Mouse (Mus musculus): ENCODE measurements around the gene Hspa12b. TPM values are rescaled to one million over a fixed set of nuclear protein-coding genes. Genes with fewer than 3 reads are reported as not detected.
"Not testable (repeated sequence)": the region's sequence is repeated elsewhere in the genome, so short reads cannot be mapped to it uniquely, and the experiment has no call there.

Gene Hspa12b
- polyA plus RNA-seq, 1 experiment, result 8.0 TPM

DNA sequence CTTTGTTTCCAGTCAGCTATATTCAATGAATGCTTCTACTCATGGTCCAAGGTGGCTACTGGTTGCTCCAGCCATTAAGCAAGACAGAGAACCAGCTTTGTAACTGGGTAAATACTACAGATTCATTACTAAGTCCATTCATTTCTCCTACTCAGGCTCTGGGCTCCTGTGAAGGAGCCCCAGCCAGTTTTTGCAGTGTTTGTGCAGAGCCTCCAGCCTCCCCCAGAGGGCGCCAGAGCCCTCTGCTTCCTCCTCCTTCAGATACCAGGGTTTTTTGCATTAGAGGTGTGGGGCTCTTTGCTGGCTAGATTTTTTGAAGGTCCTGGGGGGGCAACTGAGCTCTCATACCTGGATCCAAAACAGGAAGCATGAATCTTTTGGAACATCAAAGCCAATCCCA is 32.3 kb upstream of the Hspa12b start:
- peak; percentile 57 to 73 for DNase-seq
- H3K27ac ChIP-seq (ENCODE audit: insufficient read depth, low read length), result no peak overlapping the region
- no peaks in the 10 kb centered on the region for H3K27me3 ChIP-seq (ENCODE audit: control insufficient read depth, insufficient read depth, low read length)
- WGBS, result 0% methylated on average over 1 of the region's 1 CpGs
- H3K4me3 ChIP-seq (replicated peaks; ENCODE audit: insufficient read depth, low read depth, low read length), result no peak overlapping the region
- no peaks in the 10 kb centered on the region for H3K4me1 ChIP-seq (ENCODE audit: control insufficient read depth, insufficient read depth, low read length)
- TF ChIP-seq POLR2A (IDR thresholded peaks at IDR 0.05; ENCODE audit: borderline replicate concordance, insufficient read depth, low read length) (no peak), CTCF (IDR thresholded peaks at IDR 0.05; ENCODE audit: borderline replicate concordance, insufficient read depth, low read depth, low read length) (peak; percentile 84)

DNA sequence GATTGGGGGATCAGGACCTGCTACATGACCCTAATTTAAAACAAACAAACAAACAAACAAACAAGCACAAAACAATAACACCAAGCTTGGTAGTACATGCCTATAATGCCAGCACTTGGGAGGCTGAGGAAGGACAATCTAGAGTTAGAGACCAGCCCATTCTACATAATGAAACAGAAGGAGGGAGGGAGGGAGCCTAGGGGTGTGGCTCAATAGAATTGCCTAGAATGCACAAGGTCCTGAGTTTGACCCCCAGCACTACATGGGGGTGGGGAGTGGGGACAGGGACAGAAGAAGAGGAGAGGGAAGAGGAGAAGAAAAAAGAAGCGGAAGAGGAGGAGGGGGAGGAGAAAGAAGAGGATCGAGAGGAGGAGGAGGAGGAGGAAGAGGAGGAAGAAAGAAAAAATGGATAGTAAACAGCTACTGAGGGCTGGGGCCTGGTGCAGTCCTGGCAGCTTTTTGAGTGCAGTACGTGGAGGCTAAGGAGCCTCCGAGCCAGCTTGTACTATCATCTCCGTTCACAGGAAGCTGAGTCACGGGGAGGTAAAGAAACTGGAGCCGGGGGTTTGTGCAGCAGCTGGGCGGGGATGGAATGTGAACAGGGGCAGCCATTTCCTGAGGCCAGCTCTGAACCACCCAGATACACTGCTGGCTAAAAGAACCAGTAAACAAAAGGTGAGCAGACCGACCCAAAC is 30.8 kb upstream of the Hspa12b start:
- TF ChIP-seq CTCF (IDR thresholded peaks at IDR 0.05; ENCODE audit: borderline replicate concordance, insufficient read depth, low read depth, low read length) (no peak), POLR2A (IDR thresholded peaks at IDR 0.05; ENCODE audit: borderline replicate concordance, insufficient read depth, low read length) (no peak)
- Histone ChIP-seq H3K27ac (ENCODE audit: insufficient read depth, low read length) (no peak overlapping the region), H3K4me1 (ENCODE audit: control insufficient read depth, insufficient read depth, low read length) (no peaks in the 10 kb centered on the region), H3K4me3 (replicated peaks; ENCODE audit: insufficient read depth, low read depth, low read length) (no peak overlapping the region), H3K27me3 (ENCODE audit: control insufficient read depth, insufficient read depth, low read length) (no peaks in the 10 kb centered on the region)
- DNase-seq, result no peak
- WGBS, result 36% methylated on average over 9 of the region's 9 CpGs

DNA sequence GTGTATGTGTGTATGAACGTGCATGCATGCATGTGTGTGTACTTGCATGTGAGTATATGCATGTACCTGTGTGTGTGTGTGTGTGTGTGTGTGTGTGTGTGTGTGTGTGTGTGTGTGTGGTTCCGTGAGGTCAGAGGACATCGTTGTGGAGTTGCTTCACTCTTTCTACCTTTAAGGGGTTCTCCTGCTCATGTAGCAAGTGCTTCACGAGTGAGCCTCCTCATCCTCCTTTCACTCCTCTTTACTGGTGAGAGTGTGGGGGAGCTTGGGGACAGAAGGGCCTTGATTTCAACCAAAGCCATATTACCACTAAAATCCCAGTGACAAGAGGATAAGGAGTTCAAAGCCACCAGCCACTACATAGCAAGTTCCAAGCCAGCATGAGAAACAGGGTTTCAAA is 30.0 kb upstream of the Hspa12b start:
- no peak overlapping the region for H3K4me3 ChIP-seq (replicated peaks; ENCODE audit: insufficient read depth, low read depth, low read length)
- no peaks in the 10 kb centered on the region for H3K4me1 ChIP-seq (ENCODE audit: control insufficient read depth, insufficient read depth, low read length)
- TF ChIP-seq CTCF (IDR thresholded peaks at IDR 0.05; ENCODE audit: borderline replicate concordance, insufficient read depth, low read depth, low read length) (no peak), POLR2A (IDR thresholded peaks at IDR 0.05; ENCODE audit: borderline replicate concordance, insufficient read depth, low read length) (no peak)
- H3K27me3 ChIP-seq (ENCODE audit: control insufficient read depth, insufficient read depth, low read length), result no peaks in the 10 kb centered on the region
- no peak for DNase-seq
- WGBS, result 83% methylated on average over 4 of the region's 4 CpGs
- H3K27ac ChIP-seq (ENCODE audit: insufficient read depth, low read length), result no peak overlapping the region

DNA sequence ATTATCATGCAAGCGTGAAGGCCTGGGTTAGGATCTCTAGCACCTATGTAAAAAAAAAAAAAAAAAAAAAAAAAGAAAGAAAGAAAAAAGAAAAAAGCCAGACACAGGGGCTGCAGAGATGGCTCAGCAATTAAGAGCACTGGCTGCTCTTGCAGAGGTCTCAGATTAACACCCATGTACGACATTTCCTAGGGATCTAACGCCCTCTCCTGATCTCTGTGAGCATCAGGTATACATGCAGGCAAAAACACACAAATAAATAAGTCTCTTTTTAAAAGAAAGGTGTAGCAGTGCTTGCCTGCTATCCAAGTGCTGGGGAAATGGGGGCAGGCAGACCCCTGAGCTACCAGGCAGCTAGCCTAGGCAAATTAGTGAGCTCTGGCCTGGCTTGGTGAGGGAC is 25.6 kb upstream of the Hspa12b start:
- Histone ChIP-seq H3K4me1 (ENCODE audit: control insufficient read depth, insufficient read depth, low read length) (no peaks in the 10 kb centered on the region), H3K4me3 (replicated peaks; ENCODE audit: insufficient read depth, low read depth, low read length) (no peak overlapping the region), H3K27me3 (ENCODE audit: control insufficient read depth, insufficient read depth, low read length) (no peaks in the 10 kb centered on the region), H3K27ac (ENCODE audit: insufficient read depth, low read length) (no peak overlapping the region)
- no peak for DNase-seq
- WGBS, result 45% methylated on average over 3 of the region's 3 CpGs
- no peak for TF ChIP-seq POLR2A (IDR thresholded peaks at IDR 0.05; ENCODE audit: borderline replicate concordance, insufficient read depth, low read length)
- no peak for TF ChIP-seq CTCF (IDR thresholded peaks at IDR 0.05; ENCODE audit: borderline replicate concordance, insufficient read depth, low read depth, low read length)

DNA sequence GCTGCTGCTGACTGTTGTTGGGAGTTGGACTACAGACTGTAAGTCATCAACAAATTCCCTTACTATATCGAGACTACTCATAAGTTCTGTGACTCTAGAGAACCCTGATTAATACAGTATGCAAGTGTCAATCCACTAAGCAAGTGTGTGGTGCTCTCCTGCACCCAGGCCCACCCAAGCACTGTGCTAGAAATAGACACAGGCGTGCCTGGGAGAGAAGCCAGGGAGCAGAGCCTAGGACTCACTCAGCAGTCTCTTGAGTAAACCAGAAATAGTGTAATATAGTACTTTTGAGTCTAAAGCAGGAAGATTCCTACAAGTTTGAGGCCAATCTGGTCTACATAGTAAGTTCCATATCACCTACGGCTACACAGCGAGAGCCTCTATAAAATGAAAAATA is 23.1 kb upstream of the Hspa12b start:
- H3K4me3 ChIP-seq (replicated peaks; ENCODE audit: insufficient read depth, low read depth, low read length), result no peak overlapping the region
- no peak overlapping the region for H3K27ac ChIP-seq (ENCODE audit: insufficient read depth, low read length)
- H3K4me1 ChIP-seq (ENCODE audit: control insufficient read depth, insufficient read depth, low read length), result no peaks in the 10 kb centered on the region
- WGBS, result 90% methylated on average over 4 of the region's 4 CpGs
- TF ChIP-seq CTCF (IDR thresholded peaks at IDR 0.05; ENCODE audit: borderline replicate concordance, insufficient read depth, low read depth, low read length) (no peak), POLR2A (IDR thresholded peaks at IDR 0.05; ENCODE audit: borderline replicate concordance, insufficient read depth, low read length) (no peak)
- no peak for DNase-seq
- no peaks in the 10 kb centered on the region for H3K27me3 ChIP-seq (ENCODE audit: control insufficient read depth, insufficient read depth, low read length)

DNA sequence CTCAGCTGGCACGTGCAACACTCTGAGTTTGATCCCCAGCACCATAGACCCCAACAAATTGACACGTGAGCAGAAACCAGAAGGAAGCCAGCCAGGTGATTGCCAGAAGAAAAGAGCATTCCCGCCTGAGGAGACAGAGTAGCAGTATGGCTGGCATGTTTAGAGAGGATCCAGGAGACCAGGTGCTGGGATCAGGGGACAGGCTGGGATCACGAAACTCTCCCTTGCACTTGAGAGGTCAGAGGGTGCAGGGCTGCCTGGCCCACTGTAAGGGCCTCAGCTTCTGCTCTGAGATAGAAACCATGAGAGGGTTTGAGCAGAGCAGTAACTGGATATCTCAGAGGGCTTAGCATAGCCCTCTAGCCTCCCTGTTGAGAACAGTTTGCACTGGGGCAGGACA is 22.0 kb upstream of the Hspa12b start:
- not testable (repeated sequence) for H3K27ac ChIP-seq (ENCODE audit: insufficient read depth, low read length); H3K4me3 ChIP-seq (replicated peaks; ENCODE audit: insufficient read depth, low read depth, low read length); H3K4me1 ChIP-seq (ENCODE audit: control insufficient read depth, insufficient read depth, low read length); DNase-seq; H3K27me3 ChIP-seq (ENCODE audit: control insufficient read depth, insufficient read depth, low read length)
- WGBS, result 60% methylated on average over 4 of the region's 4 CpGs

DNA sequence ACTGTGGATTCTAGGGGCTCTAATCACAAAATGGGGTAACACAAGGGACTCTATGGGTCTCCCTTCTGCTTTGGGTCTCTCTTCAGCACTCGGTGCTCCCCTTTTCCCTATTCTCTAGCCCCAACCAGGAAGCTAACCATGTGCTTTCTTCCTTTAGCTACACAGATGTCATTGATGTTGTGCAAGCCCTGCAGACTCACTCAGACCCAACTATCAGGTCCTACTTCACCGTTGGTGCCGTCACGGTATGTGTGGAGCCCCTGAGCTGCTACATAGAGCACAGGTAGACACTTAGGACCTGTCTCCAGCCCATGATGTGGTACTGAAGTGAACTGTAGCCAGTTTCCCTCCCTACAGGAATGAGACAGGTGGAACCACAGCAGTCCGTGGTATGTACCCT is 21.1 kb upstream of the Hspa12b start:
- no peak overlapping the region for H3K4me3 ChIP-seq (replicated peaks; ENCODE audit: insufficient read depth, low read depth, low read length)
- 88% methylated on average over 5 of the region's 5 CpGs for WGBS
- no peak overlapping the region for H3K27ac ChIP-seq (ENCODE audit: insufficient read depth, low read length)
- H3K27me3 ChIP-seq (ENCODE audit: control insufficient read depth, insufficient read depth, low read length), result no peaks in the 10 kb centered on the region
- no peak for DNase-seq
- H3K4me1 ChIP-seq (ENCODE audit: control insufficient read depth, insufficient read depth, low read length), result no peaks in the 10 kb centered on the region
- TF ChIP-seq POLR2A (IDR thresholded peaks at IDR 0.05; ENCODE audit: borderline replicate concordance, insufficient read depth, low read length), result no peak
- no peak for TF ChIP-seq CTCF (IDR thresholded peaks at IDR 0.05; ENCODE audit: borderline replicate concordance, insufficient read depth, low read depth, low read length)

DNA sequence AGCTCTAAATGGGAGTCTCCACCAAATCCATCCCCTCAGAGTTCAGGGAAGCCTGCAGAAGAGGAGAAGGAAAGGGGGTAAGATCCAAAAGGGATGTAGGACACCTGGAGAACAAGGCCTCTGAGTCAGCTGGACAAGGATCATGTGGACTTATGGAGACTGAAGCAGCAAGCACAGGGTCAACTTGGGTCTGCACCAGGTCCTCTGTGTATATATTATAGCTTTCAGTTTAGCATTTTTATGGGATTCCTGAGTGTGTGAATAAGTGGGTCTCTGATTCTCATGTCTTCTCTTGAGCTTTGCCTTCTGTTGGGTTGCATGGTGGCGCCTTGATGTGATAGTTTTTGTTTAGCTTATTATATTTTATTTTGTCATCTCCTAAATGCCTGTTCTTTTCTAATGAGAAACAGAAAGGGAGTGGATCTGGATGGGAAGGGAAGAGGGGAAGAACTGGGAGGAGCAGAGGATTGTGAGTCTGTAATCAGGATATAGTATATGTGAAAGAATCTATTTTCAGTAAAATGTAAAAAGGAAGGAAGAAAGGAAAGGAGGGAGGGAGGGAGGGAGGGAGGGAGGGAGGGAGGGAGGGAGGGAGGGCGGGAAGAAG is 8.0 kb upstream of the Hspa12b start:
- H3K27me3 ChIP-seq (ENCODE audit: control insufficient read depth, insufficient read depth, low read length), result no peaks in the 10 kb centered on the region
- TF ChIP-seq CTCF (IDR thresholded peaks at IDR 0.05; ENCODE audit: borderline replicate concordance, insufficient read depth, low read depth, low read length) (no peak), POLR2A (IDR thresholded peaks at IDR 0.05; ENCODE audit: borderline replicate concordance, insufficient read depth, low read length) (no peak)
- H3K4me1 ChIP-seq (ENCODE audit: control insufficient read depth, insufficient read depth, low read length), result no peaks in the 10 kb centered on the region
- H3K27ac ChIP-seq (ENCODE audit: insufficient read depth, low read length), result no peak overlapping the region
- 74% methylated on average over 2 of the region's 2 CpGs for WGBS
- no peak for DNase-seq
- no peak overlapping the region for H3K4me3 ChIP-seq (replicated peaks; ENCODE audit: insufficient read depth, low read depth, low read length)

Data from cerebellum, adult 2 months (tissue).